Mouse (Mus musculus) intestine, postnatal 0 days (tissue): ENCODE results near the gene A930004D18Rik. TPM values are rescaled to one million over a fixed set of nuclear protein-coding genes. Genes with fewer than 3 reads are reported as not detected.

Source experiments
- ATAC-seq: fragments of 200-750 bp; cut with Nextera tagmentation; 2 replicates; pipeline ENCODE4 v1.8.0; 2017; ENCODE audit warnings: mild to moderate bottlenecking, moderate TSS enrichment, moderate library complexity
- H3K27ac ChIP-seq: fragments of 300-500 bp; sonication (generic); 2 replicates; pipeline ENCODE4 v1.5.1; 2014; ENCODE audit warnings: mild to moderate bottlenecking, low read depth, low read length, moderate library complexity
- H3K27me3 ChIP-seq: fragments of 300-500 bp; sonication (generic); replicated peaks from 2 replicates; pipeline ENCODE4 v1.6.1; 2014; ENCODE audit warnings: low read length, mixed read lengths; ENCODE audit not compliant: control insufficient read depth, insufficient read depth
- H3K36me3 ChIP-seq: fragments of 300-500 bp; sonication (generic); 2 replicates; pipeline ENCODE4 v1.6.1; 2014; ENCODE audit warnings: mild to moderate bottlenecking, moderate library complexity; ENCODE audit not compliant: control insufficient read depth, insufficient read depth
- H3K4me1 ChIP-seq: fragments of 300-500 bp; sonication (generic); replicated peaks from 2 replicates; pipeline ENCODE4 v1.6.1; 2014; ENCODE audit warnings: antibody characterized with exemption, low read length, mixed read lengths; ENCODE audit not compliant: control insufficient read depth, insufficient read depth
- H3K4me2 ChIP-seq: fragments of 300-500 bp; sonication (generic); replicated peaks from 2 replicates; pipeline ENCODE4 v1.6.1; 2014; ENCODE audit warnings: low read depth, mild to moderate bottlenecking, moderate library complexity
- H3K4me3 ChIP-seq: fragments of 300-500 bp; sonication (generic); 2 replicates; pipeline ENCODE4 v1.5.1; 2014; ENCODE audit warnings: low read depth, low read length
- H3K9ac ChIP-seq: fragments of 300-500 bp; sonication (generic); 2 replicates; pipeline ENCODE4 v1.6.1; 2014; ENCODE audit warnings: mild to moderate bottlenecking, low read depth, low read length
- H3K9me3 ChIP-seq: fragments of 300-500 bp; sonication (generic); 2 replicates; pipeline ENCODE4 v1.6.1; 2016; ENCODE audit warnings: mixed run types; ENCODE audit not compliant: control insufficient read depth
- CTCF ChIP-seq: sonication (generic); IDR thresholded peaks from 2 replicates; pipeline ENCODE4 v1.5.1; 2016; ENCODE audit warnings: low read depth, mild to moderate bottlenecking, control low read depth, antibody characterized with exemption, moderate library complexity
- WGBS: fragments of 180-500 bp; shearing (Covaris S2); extraction: QIAGEN DNeasy Blood & Tissue Kit; methylation state at CpG from one replicate; pipeline ENCODE4 v1.1.7; 2014; 5-methylcytosine and 5-hydroxymethylcytosine counted together
- polyA plus RNA-seq: library from polyadenylated mRNA; unstranded; fragments of >200 nt; fragmentation: Nextera tagmentation; extraction: Ambion mirVana; gene quantifications from 2 replicates; pipeline ENCODE4 v1.2.1, GENCODE M21; 2015

A930004D18Rik gene
- polyA plus RNA-seq, 1 experiment from 2014 or later: 6.3 TPM

DNA sequence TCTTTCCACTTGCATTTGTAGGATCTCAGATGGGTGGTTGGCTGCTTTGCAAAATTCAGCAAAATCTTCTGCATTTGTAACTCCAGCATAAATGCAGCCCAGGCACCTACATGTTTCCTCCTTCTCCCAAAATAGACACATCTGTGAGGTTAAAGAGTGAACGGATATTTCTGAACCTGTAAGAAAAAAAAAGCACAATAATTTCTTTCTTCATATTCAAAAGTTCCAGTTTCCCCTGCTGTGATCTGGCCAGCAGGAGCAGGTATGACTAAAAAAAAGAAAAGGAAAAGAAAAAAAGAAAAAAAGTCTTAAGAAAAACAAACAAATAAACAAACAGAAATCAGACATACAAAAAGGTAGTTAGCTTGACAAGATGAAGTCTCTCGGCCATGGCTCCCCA, 12.5 kb upstream of the A930004D18Rik start:
- whole genome bisulfite sequencing: 42% methylated on average over 2 of the region's 2 CpGs

DNA sequence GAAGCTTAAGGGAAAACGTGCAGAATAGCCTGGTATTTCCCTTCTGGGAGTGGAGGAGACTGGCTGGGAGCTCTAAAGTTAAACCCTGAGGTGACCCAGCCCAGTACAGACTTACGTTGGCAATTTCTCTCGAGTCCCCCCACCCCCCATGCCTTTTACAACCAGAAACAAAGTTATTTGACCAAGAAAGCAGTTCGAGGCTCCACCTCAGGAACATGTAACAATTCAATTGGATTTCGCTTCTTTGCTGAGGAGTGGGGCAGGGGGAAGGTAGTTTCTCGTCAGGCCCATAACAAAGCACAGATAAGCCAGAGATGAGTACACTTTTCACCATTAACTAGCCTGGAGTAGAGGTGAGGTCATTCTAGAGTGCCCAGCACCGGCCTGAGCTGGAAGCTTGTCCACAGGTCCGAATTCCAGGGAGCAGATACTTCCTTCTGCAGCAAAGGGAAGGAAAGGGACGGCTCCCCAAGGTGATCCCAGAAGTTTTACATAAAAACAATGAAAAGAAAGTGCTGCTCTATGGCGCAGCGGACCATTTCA, 11.8 kb upstream of the A930004D18Rik start:
- Histone ChIP-seq H3K4me2 (peak overlapping the region; percentile 93), H3K9ac (peak overlapping the region; percentile 17; the same call in 1 of the 2 replicates), H3K36me3 (no peaks in the 10 kb centered on the region), H3K27ac (peak overlapping the region; percentile 64), H3K4me3 (peak overlapping the region; percentile 82), H3K9me3 (no peaks in the 10 kb centered on the region), H3K4me1 (peaks cover 9% of the 10 kb centered on the region; the same call in 1 of the 2 replicates), H3K27me3 (no peaks in the 10 kb centered on the region)
- WGBS: 23% methylated on average over 11 of the region's 11 CpGs
- TF ChIP-seq CTCF: no peak
- ATAC-seq: no peak

More for the DNA sequence above, 12.5 kb upstream of the A930004D18Rik start:
- TF ChIP-seq CTCF: no peak
- Histone ChIP-seq H3K27me3 (no peaks in the 10 kb centered on the region), H3K9me3 (no peaks in the 10 kb centered on the region), H3K4me1 (peaks cover 9% of the 10 kb centered on the region; the same call in 1 of the 2 replicates), H3K4me2 (peak overlapping the region; percentile 93), H3K9ac (no peak overlapping the region), H3K27ac (no peak overlapping the region), H3K36me3 (no peaks in the 10 kb centered on the region), H3K4me3 (peak overlapping the region; percentile 11; the same call in 1 of the 2 replicates)
- ATAC-seq: no peak

DNA sequence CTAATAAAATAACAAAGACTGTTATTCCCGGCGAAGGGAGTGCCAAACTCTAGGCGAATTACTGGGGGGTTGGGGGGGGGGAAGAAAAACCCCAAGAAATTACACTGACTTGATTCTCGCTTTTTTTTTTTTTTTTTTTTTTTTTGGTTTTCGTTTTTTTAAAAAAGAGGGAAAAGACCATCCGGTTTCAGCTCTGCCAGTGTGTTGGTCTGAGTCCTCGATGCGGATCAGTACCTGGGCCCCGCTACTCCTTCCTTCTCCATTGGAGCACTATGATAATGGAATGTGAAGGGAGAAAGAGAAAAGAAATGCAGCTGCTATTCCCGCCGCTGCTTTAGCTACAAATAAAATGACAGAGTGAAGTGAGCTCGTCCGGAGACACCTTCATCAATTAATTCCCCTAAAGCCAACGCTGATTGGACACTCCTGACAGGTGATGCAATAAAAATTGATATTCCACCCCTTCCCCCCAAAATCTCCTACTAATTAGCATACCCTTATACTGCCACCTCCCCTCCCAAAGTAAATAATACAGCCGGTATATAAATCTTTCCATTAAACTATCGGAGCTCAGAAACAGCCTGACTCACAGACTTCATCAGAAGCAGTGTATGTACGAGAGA, 11.0 kb upstream of the A930004D18Rik start, which contains the start of gene Skida1:
Gene Skida1, minus strand, starts transcription at position 599 of the 623 bp plus-strand sequence.
- Histone ChIP-seq H3K4me2 (peak within 1 kb of the TSS; percentile 93), H3K4me3 (peak within 1 kb of the TSS; percentile 82), H3K4me1 (peaks cover 9% of the 10 kb centered on the region; the same call in 1 of the 2 replicates), H3K27ac (peak within 1 kb of the TSS; percentile 89), H3K9ac (peak within 1 kb of the TSS; percentile 76), H3K36me3 (no peaks in the 10 kb centered on the region), H3K9me3 (no peaks in the 10 kb centered on the region), H3K27me3 (no peaks in the 10 kb centered on the region)
- TF ChIP-seq CTCF: no peak
- WGBS: 2% methylated on average over 17 of the region's 17 CpGs
- ATAC-seq: no peak

DNA sequence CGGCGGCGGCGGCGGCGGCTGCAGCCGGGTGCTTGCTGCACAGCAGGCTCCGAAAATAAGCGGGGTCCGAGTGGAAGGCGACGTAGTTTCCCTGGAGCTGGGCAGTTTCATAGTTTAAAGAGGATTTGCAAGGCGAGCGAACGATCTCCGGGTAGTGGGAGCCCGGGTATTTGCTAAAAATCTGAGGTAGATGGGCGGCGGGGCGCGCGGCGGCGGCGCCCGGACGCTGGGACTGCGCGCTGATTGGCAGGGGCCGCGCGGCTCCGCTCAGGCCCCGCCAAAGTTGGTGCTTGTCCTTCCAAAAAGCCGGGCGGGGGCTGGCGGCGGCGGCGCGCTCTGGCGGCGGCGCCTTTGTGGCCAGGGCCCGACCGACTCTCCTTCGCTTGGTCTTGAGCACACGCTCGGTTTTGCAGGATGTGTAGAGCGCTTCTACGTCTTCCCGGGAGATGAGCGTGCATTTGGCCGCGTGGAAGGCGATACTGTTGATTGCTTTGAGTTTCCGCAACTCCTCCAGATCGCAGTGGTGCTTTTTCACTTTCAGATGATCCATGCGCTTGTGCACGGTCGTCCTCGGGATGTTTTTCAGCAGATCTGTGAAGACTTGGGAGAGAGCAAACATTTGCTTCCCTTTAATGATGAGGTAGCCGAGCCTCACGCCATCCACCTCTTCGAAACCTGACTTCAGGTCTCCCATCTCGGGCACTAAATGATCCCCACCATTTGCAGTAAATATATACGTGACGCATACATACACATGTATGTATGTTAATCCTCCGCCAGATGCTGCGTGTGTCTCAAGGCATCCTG, 10.3 kb upstream of the A930004D18Rik start:
- no peak for TF ChIP-seq CTCF
- peak overlapping the region; percentile 93 for H3K4me2 ChIP-seq
- under 1% methylated on average over 69 of the region's 70 CpGs for WGBS
- peak overlapping the region; percentile 89 for H3K27ac ChIP-seq
- H3K27me3 ChIP-seq: no peaks in the 10 kb centered on the region
- H3K36me3 ChIP-seq: no peaks in the 10 kb centered on the region
- H3K4me3 ChIP-seq: peak overlapping the region; percentile 82
- peak overlapping the region; percentile 76 for H3K9ac ChIP-seq
- H3K9me3 ChIP-seq: no peaks in the 10 kb centered on the region
- peaks cover 9% of the 10 kb centered on the region; the same call in 1 of the 2 replicates for H3K4me1 ChIP-seq
- peak; percentile 71 for ATAC-seq

DNA sequence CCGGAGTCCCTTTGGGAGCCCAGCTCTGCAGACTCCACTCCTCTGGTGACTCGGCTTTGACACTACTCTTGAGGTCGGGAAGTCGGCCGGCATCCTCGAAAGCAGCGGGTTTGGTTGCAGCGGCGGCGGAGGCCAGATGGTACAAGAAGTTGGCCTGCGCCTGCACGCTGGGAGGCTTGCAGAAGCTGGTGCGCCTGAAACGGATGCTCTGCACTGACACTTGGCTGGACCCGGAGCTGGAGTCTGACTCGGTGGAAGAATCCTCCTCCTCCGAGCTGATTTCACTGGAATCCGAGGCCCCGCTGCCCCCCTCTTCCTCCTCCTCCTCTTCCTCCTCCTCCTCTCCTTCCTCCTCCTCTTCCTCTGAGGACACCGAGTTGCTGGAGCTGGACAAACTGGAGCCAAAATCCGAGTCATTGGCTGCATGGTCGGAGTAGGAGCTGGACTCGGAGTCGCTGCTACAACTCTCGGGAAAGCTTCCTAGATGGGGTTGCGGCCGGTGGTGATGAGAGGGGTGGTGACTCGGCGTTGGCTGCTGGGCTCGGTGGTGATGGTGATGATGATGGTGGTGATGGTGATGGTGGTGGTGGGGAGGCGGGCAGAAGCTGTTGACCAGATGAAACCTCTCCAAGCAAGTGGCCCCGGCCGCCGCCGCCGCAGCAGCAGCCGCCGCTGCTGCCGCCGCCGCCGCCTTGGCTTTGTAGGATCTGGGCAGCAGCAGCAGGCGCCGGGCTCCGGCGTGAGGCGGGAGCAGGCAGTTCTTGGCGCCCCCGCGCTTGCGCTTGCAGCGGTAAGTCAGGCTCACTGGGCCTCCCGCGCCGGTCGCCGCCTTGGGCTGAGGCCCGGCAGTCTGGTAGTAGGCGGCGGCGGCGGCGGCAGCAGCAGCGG, 9.5 kb upstream of the A930004D18Rik start:
- peak; percentile 79 for ATAC-seq
- H3K4me2 ChIP-seq: peak overlapping the region; percentile 93
- no peaks in the 10 kb centered on the region for H3K36me3 ChIP-seq
- peak overlapping the region; percentile 76 for H3K9ac ChIP-seq
- peak overlapping the region; percentile 89 for H3K27ac ChIP-seq
- peaks cover 9% of the 10 kb centered on the region; the same call in 1 of the 2 replicates for H3K4me1 ChIP-seq
- no peaks in the 10 kb centered on the region for H3K27me3 ChIP-seq
- under 1% methylated on average over 64 of the region's 64 CpGs for WGBS
- H3K4me3 ChIP-seq: peak overlapping the region; percentile 82
- TF ChIP-seq CTCF: no peak
- no peaks in the 10 kb centered on the region for H3K9me3 ChIP-seq
